Mouse (Mus musculus) G1E-ER4 (cell line): ENCODE data around the gene Sptlc3. TPM values are rescaled to one million over a fixed set of nuclear protein-coding genes. Genes with fewer than 3 reads are reported as not detected.

Experiments used
- GATA1 ChIP-seq: IDR thresholded peaks from one replicate; pipeline ENCODE4 v1.8.0; 2012; ENCODE audit warnings: low read length, inconsistent platforms
- polyA plus RNA-seq: library from polyadenylated mRNA; stranded (reverse); fragments of >175 nt; gene quantifications from 2 replicates; pipeline ENCODE4 v1.2.3, GENCODE M21; 2012

Sptlc3 gene
- polyA plus RNA-seq, result not detected in 2 replicates

- no peak for TF ChIP-seq GATA1
These were observed at the start of gene Sptlc3 for GRCm38 (mm10) chr2:139493836-139494235. Sptlc3 (plus strand) TSS chr2:139493913.

GRCm38 (mm10) chr2:139467726-139468125, 26.0 kb upstream of the Sptlc3 start:
- TF ChIP-seq GATA1, result no peak

GRCm38 (mm10) chr2:139488708-139489107, 5.0 kb upstream of the Sptlc3 start:
- TF ChIP-seq GATA1, result no peak

GRCm38 (mm10) chr2:139494629-139495028, 916 bp downstream of the Sptlc3 start:
- TF ChIP-seq GATA1, result no peak

DNA sequence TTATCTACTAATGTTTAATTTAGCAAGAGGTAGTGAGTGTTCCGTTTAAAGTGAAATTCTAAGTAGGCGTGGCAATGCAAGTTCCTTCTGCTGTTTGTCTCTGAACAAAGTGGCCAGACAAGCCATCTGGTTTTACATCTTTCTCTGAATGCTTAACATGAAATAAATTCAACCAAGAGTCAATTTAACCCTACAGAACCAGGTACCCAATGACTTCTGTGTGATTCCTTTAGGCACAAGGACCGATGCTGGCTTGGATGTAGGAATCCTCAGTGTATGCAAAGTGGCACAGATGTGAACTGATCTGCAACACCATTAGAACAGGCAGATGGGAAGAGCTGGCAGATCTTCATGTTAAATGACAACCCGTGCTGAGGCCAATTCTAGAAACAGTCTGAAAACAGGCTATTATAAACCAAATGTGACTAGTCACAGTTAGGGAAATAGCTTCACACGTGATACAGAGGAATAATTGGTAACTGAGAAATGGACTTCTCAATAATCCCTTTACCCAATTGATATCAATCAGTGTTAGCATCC, 68.3 kb downstream of the Sptlc3 start:
- no peak for TF ChIP-seq GATA1

- no peak for TF ChIP-seq GATA1
These were observed 85.6 kb downstream of the Sptlc3 start for GRCm38 (mm10) chr2:139579280-139579679.

- no peak for TF ChIP-seq GATA1
These were observed 89.1 kb downstream of the Sptlc3 start for GRCm38 (mm10) chr2:139582766-139583165.

- no peak for TF ChIP-seq GATA1
These were observed 94.0 kb downstream of the Sptlc3 start for GRCm38 (mm10) chr2:139587660-139588200.

GRCm38 (mm10) chr2:139589905-139590304, 96.2 kb downstream of the Sptlc3 start:
- TF ChIP-seq GATA1, result no peak

GRCm38 (mm10) chr2:139590888-139591698, 97.4 kb downstream of the Sptlc3 start:
- TF ChIP-seq GATA1, result no peak

- TF ChIP-seq GATA1, result no peak
These were observed 98.4 kb downstream of the Sptlc3 start for GRCm38 (mm10) chr2:139592109-139592508.

DNA sequence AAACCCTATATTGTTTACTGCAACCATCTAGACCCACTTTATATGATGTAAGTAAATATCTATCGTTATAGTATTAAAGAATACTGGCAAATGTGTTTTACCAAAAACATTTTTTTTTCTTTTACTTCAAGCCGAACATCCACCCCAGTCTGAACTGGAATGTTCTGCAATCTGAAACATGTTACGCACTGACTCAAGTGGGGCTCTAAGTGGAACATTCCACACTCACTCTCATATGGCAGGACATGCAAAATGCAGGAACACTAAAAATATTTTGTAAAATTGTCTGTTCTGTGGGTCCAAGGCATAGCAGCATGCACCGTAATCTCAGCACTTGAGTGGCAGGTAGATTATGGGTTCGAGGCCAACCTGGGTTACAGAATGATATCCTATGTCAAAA, 103.5 kb downstream of the Sptlc3 start:
- TF ChIP-seq GATA1, result no peak

GRCm38 (mm10) chr2:139601543-139602194, 108.0 kb downstream of the Sptlc3 start:
- no peak for TF ChIP-seq GATA1

GRCm38 (mm10) chr2:139608167-139608566, 114.5 kb downstream of the Sptlc3 start:
- TF ChIP-seq GATA1, result no peak

GRCm38 (mm10) chr2:139608810-139609209, 115.1 kb downstream of the Sptlc3 start:
- TF ChIP-seq GATA1, result no peak

DNA sequence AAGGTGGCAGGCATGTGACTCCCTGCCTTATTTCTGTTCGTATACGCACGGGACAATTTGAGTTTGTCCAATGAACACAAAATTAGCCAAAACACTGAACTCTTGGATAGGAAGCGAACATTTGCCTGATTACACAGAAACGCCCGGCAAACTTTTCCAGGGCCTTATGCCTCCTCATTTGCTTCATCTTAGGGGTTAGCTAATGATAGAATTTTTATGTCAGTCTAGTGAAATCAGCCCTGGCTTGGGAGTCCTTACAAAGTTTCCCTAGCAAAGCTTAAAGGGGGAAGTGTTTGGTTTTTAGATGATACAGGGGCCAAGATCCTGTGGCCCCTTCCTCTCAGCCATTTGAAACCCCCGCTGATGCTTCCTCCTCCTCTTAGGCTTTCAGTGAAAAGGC, 115.5 kb downstream of the Sptlc3 start:
- no peak for TF ChIP-seq GATA1

- no peak for TF ChIP-seq GATA1
These were observed 116.1 kb downstream of the Sptlc3 start for GRCm38 (mm10) chr2:139609662-139610291.
